Mouse (Mus musculus) limb, embryonic 14.5 days (tissue): Measurements from ENCODE around the gene Olfr547. TPM values are rescaled to one million over a fixed set of nuclear protein-coding genes. Genes with fewer than 3 reads are reported as not detected.

ENCODE experiments used
- ATAC-seq: fragments of 200-750 bp; cut with Nextera tagmentation; 2 replicates; pipeline ENCODE4 v1.8.0; 2017; ENCODE audit warnings: low read depth, moderate number of reproducible peaks, moderate TSS enrichment; ENCODE audit not compliant: low FRiP score
- DNase-seq: peaks from one replicate; pipeline ENCODE4 v3.0.0-alpha.2; 2015; ENCODE audit warnings: low spot score
- H3K27ac ChIP-seq: fragments of 300-500 bp; sonication (generic); replicated peaks from 2 replicates; pipeline ENCODE4 v1.5.1; 2014; ENCODE audit warnings: low read depth, mild to moderate bottlenecking, low read length, moderate library complexity, mixed read lengths
- H3K27me3 ChIP-seq: fragments of 300-500 bp; sonication (generic); 2 replicates; pipeline ENCODE4 v1.6.1; 2014; ENCODE audit warnings: low read length, mixed read lengths; ENCODE audit not compliant: control insufficient read depth, insufficient read depth
- H3K36me3 ChIP-seq: fragments of 300-500 bp; sonication (generic); 2 replicates; pipeline ENCODE4 v1.6.1; 2014; ENCODE audit warnings: mild to moderate bottlenecking, low read length, moderate library complexity, mixed read lengths; ENCODE audit not compliant: control insufficient read depth, insufficient read depth
- H3K4me1 ChIP-seq: fragments of 300-500 bp; sonication (generic); 2 replicates; pipeline ENCODE4 v1.6.1; 2014; ENCODE audit warnings: antibody characterized with exemption, low read length, mixed read lengths; ENCODE audit not compliant: control insufficient read depth, insufficient read depth
- H3K4me2 ChIP-seq: fragments of 300-500 bp; sonication (generic); replicated peaks from 2 replicates; pipeline ENCODE4 v1.6.1; 2014; ENCODE audit warnings: low read depth, mild to moderate bottlenecking, low read length, moderate library complexity; ENCODE audit not compliant: severe bottlenecking
- H3K4me3 ChIP-seq: fragments of 300-500 bp; sonication (generic); replicated peaks from 2 replicates; pipeline ENCODE4 v1.5.1; 2014; ENCODE audit warnings: low read length
- H3K9ac ChIP-seq: fragments of 300-500 bp; sonication (generic); 2 replicates; pipeline ENCODE4 v1.6.1; 2014; ENCODE audit warnings: mild to moderate bottlenecking, low read depth, low read length, moderate library complexity; ENCODE audit not compliant: severe bottlenecking
- H3K9me3 ChIP-seq: fragments of 300-500 bp; sonication (generic); 2 replicates; pipeline ENCODE4 v1.6.1; 2016; ENCODE audit warnings: low read length; ENCODE audit not compliant: control insufficient read depth
- POLR2A ChIP-seq: fragments of 200-500 bp; IDR thresholded peaks from 2 replicates; pipeline ENCODE4 v1.8.0; 2012; ENCODE audit warnings: inconsistent platforms, mild to moderate bottlenecking, moderate library complexity, borderline replicate concordance; ENCODE audit not compliant: insufficient read depth, insufficient read length; ENCODE audit errors: extremely low read depth
- WGBS: fragments of 180-500 bp; shearing (Covaris S2); extraction: QIAGEN DNeasy Blood & Tissue Kit; methylation state at CpG from one replicate; pipeline ENCODE4 v1.1.7; 2014; 5-methylcytosine and 5-hydroxymethylcytosine counted together
- polyA plus RNA-seq, 2 experiments: library from polyadenylated mRNA; depleted of rRNA in 1 of 2; stranded (reverse) in 1 of 2; unstranded in 1 of 2; fragments of >200 nt; fragmentation: Nextera tagmentation in 1 of 2; extraction: Ambion mirVana in 1 of 2; gene quantifications; 2 replicates each; pipeline versions ENCODE4 v1.2.1 to v1.2.3; 2012 to 2014

Gene Olfr547
- polyA plus RNA-seq, 2 experiments, result not detected

DNA sequence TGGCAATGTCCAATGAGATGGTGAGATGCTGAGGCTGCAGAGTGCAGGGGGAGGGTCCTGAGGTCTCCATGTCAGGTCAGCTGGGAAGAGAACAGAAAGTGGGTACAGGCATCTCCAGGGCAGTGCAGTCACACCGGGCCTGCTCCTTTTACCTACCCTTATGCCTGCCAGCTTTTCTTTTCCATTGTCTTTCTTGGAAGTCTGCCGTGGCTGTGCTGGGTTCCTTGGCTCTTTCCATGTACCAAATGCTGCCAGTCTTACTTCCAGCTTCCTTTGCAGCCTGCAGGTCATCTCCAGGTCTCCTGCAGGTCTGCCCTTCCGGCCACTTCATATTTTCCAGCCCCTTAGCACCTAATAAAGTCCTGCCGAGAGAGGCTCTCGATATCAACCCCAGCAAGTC, 32.6 kb upstream of the Olfr547 start:
- TF ChIP-seq POLR2A, result no peak
- Histone ChIP-seq H3K4me1 (no peaks in the 10 kb centered on the region), H3K4me2 (no peak overlapping the region), H3K27ac (no peak overlapping the region), H3K9ac (no peak overlapping the region), H3K4me3 (no peak overlapping the region), H3K27me3 (no peaks in the 10 kb centered on the region), H3K36me3 (no peaks in the 10 kb centered on the region), H3K9me3 (no peaks in the 10 kb centered on the region)
- DNase-seq (no peak), ATAC-seq (no peak)
- WGBS, result 52% methylated on average over 5 of the region's 5 CpGs

DNA sequence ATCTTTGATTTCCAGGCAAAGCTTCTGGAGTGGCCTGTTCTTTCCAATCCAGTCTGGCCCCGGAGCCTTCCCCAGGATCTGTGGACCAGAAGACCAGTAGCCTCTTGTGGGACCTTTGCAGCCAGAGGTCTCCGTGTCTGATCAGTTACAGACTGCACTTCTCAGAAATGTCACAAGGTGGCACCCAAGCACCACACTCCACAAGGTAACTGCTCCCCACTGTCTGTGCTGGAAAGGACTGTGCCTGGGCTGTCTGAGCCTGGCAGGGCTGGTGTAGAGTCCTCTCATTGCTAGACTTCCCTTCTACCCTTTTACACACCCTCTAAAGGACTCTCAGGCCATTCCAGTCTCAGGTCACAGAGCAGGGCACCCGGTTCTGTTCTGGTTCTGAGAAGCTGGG, 27.7 kb upstream of the Olfr547 start:
- H3K27ac ChIP-seq, result no peak overlapping the region
- H3K4me2 ChIP-seq, result no peak overlapping the region
- H3K9me3 ChIP-seq, result no peaks in the 10 kb centered on the region
- no peaks in the 10 kb centered on the region for H3K4me1 ChIP-seq
- DNase-seq, result peak; percentile 61
- TF ChIP-seq POLR2A, result 0 out of 2 replicates have a peak, but pooled peaks have one; percentile 20
- H3K36me3 ChIP-seq, result no peaks in the 10 kb centered on the region
- WGBS, result 32% methylated on average over 3 of the region's 3 CpGs
- H3K27me3 ChIP-seq, result no peaks in the 10 kb centered on the region; the same call in 1 of the 2 replicates
- peak; percentile 57 for ATAC-seq
- no peak overlapping the region for H3K4me3 ChIP-seq
- H3K9ac ChIP-seq, result no peak overlapping the region

DNA sequence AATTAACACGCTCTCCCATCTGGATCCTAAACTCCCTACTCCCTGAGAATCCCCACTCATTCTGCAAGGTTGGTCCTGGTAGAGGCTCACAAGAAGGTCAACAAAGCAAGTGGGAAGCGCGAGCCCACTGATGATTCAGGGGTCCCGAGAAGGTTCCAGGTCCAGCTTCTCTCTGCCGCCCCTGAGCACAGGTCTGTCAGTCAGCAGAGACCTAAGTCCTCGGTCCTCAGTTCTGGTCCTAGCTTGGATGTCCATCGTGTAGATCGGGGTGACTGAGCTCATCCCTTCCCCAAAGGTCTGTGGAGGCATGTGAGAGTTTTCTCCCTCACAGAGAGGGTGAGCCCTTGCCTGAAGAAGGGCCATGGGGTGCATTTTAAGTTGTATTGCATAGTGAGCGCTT, 26.5 kb upstream of the Olfr547 start:
- ATAC-seq (no peak), DNase-seq (no peak)
- Histone ChIP-seq H3K4me1 (no peaks in the 10 kb centered on the region), H3K4me3 (no peak overlapping the region), H3K27me3 (no peaks in the 10 kb centered on the region; the same call in 1 of the 2 replicates), H3K9ac (no peak overlapping the region), H3K4me2 (no peak overlapping the region), H3K36me3 (no peaks in the 10 kb centered on the region), H3K9me3 (no peaks in the 10 kb centered on the region), H3K27ac (no peak overlapping the region)
- 81% methylated on average over 9 of the region's 9 CpGs for WGBS
- TF ChIP-seq POLR2A, result no peak

DNA sequence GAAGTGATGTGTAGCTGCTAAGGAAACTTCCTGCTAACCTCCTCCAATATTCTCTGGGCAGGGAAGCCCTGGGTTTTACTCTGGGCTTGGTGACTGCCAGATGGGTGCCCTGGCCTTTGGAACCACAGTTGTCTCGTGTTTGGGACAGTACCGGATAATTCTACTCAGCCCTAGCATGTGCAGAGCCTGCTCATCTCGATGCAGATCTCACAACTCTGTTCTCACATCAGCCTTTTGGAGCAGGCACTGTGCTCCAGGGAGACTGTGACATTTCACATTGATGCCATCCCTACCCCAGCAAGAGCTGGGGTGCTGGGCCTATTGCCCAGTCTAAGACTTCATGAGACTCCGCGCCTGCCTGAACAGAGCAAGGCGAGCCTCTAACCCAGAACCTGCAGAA, 25.9 kb upstream of the Olfr547 start:
- Histone ChIP-seq H3K9me3 (no peaks in the 10 kb centered on the region), H3K27ac (no peak overlapping the region), H3K27me3 (no peaks in the 10 kb centered on the region; the same call in 1 of the 2 replicates), H3K4me2 (no peak overlapping the region), H3K4me3 (no peak overlapping the region), H3K4me1 (no peaks in the 10 kb centered on the region), H3K9ac (no peak overlapping the region), H3K36me3 (no peaks in the 10 kb centered on the region)
- no peak for DNase-seq
- WGBS, result 86% methylated on average over 6 of the region's 6 CpGs
- ATAC-seq, result no peak
- no peak for TF ChIP-seq POLR2A

DNA sequence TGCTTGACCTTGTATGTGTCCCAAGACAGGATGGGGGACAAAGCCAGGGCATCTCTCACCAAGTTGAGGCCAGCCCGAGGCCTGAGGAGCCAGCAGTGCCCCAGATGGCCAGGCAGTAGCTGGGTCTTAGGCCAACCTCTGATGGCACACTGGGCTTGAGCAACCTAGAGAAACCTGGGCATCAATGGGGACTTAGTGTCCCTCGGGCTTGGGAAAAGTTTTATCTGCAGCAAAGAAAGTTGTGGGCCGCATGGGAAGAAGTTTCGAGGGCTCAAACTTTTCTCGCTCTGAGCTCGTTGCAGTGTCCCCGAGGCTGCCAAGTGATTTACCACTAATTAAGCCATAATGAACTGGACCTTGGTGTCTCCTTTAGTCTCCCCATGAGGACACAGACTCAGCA, 24.8 kb upstream of the Olfr547 start:
- ATAC-seq (no peak), DNase-seq (no peak)
- Histone ChIP-seq H3K27ac (no peak overlapping the region), H3K4me3 (no peak overlapping the region), H3K4me2 (no peak overlapping the region), H3K9ac (no peak overlapping the region), H3K27me3 (peaks cover 4% of the 10 kb centered on the region; the same call in 1 of the 2 replicates), H3K9me3 (no peaks in the 10 kb centered on the region), H3K36me3 (no peaks in the 10 kb centered on the region), H3K4me1 (no peaks in the 10 kb centered on the region)
- TF ChIP-seq POLR2A, result no peak
- 65% methylated on average over 7 of the region's 7 CpGs for WGBS

DNA sequence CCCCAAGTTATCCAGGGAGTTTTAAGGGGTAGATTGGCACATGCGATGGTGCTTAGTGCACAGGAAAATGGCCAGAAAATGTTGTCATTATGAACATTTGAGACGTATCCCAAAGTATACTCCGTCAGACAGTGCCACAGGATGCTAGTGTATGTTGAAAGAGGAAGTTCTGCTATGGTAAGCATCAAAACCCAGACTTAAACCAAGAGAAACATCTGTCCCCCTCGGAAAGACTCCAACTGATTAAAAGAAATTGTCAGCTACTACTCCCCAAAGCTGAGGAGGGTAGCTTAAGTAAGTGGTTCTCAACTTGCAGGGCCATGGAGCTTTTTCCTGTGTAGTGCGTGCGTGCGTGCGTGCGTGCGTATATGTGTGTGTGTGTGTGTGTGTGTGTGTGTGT, 22.6 kb upstream of the Olfr547 start:
- Histone ChIP-seq H3K9me3 (no peaks in the 10 kb centered on the region), H3K27me3 (peaks cover 4% of the 10 kb centered on the region; the same call in 1 of the 2 replicates), H3K4me2 (no peak overlapping the region), H3K4me3 (no peak overlapping the region), H3K27ac (no peak overlapping the region), H3K36me3 (no peaks in the 10 kb centered on the region), H3K9ac (no peak overlapping the region), H3K4me1 (peaks cover 5% of the 10 kb centered on the region; the same call in 1 of the 2 replicates)
- ATAC-seq (no peak), DNase-seq (no peak)
- 87% methylated on average over 10 of the region's 10 CpGs for WGBS
- TF ChIP-seq POLR2A, result no peak
